Mouse (Mus musculus): ENCODE measurements around the gene Itpr2. TPM values are rescaled to one million over a fixed set of nuclear protein-coding genes. Genes with fewer than 3 reads are reported as not detected.

Gene Itpr2
- polyA plus RNA-seq, 2 experiments: 0.64 to 1.7 TPM

DNA sequence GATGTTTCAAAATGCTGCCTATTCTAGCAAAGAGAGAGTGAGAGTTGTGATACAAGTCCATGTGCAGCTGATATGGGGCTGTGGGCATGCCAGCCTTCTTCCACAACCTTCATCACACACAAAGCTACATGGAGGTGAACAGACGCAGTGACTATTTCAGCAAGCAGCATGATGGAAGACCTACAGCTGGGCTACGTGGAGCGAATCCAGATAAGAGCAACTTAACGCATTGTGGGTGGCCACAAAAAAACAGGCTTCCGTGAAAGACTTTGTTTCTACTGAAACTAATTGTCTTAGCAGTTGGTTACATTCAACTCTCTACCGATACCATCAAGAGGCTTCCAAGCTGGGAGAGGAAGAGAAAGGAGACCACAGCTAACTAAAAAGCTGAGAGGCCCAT is 81.3 kb downstream of the Itpr2 start:
- Histone ChIP-seq H3K27me3 (ENCODE audit: control insufficient read depth, insufficient read depth, low read length) (no peaks in the 10 kb centered on the region), H3K4me2 (ENCODE audit: low read depth) (no peak overlapping the region), H3K27ac (no peak overlapping the region), H3K9ac (replicated peaks) (no peak overlapping the region), H3K36me3 (replicated peaks; ENCODE audit: control insufficient read depth, insufficient read depth, low read depth) (no peaks in the 10 kb centered on the region), H3K4me3 (ENCODE audit: insufficient read depth in 1 of 2, low read depth in 2 of 2, low read length in 2 of 2) (no peak overlapping the region), H3K9me3 (ENCODE audit: control insufficient read depth, low read length) (no peaks in the 10 kb centered on the region), H3K4me1 (replicated peaks; ENCODE audit: control insufficient read depth in 2 of 2, insufficient read depth in 2 of 2, low read length in 1 of 2) (no peaks in the 10 kb centered on the region)
- DNase-seq (ENCODE audit: low read depth in 3 of 3, low spot score in 3 of 3): no peak
- 33% methylated on average over 6 of the region's 6 CpGs for WGBS (ENCODE audit: insufficient replicate concordance)
- TF ChIP-seq CTCF (IDR thresholded peaks at IDR 0.05; ENCODE audit: low read depth): no peak
- no peak for TF ChIP-seq EP300 (IDR thresholded peaks at IDR 0.05; ENCODE audit: low read depth)
- no peak for ATAC-seq (ENCODE audit: insufficient read depth)

DNA sequence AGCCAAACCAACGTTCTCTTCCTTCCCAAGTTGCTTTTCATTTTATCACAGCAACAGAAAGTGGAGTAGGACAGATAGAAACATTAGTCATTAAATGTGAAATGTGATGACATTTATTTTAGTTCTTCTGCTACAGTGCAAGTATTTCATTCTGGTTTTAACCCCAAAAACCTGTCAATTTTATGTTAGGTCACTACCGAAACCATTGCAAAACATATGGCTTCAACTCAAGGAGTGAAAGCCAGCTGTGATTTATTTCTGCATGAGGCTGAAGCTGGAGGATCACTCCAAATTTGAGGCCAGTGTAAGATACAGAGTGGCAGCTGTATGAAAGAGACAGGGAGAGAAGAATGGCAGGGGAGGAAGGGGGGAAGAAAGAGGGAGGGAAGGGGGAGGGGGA is 85.6 kb downstream of the Itpr2 start:
- H3K9me3 ChIP-seq (ENCODE audit: control insufficient read depth, low read length): no peaks in the 10 kb centered on the region
- no peak for DNase-seq (ENCODE audit: low read depth in 3 of 3, low spot score in 3 of 3)
- H3K27ac ChIP-seq: no peak overlapping the region
- no peak for ATAC-seq (ENCODE audit: insufficient read depth)
- H3K4me3 ChIP-seq (ENCODE audit: insufficient read depth in 1 of 2, low read depth in 2 of 2, low read length in 2 of 2): no peak overlapping the region
- no peak overlapping the region for H3K9ac ChIP-seq (replicated peaks)
- H3K36me3 ChIP-seq (replicated peaks; ENCODE audit: control insufficient read depth, insufficient read depth, low read depth): no peaks in the 10 kb centered on the region
- H3K27me3 ChIP-seq (ENCODE audit: control insufficient read depth, insufficient read depth, low read length): no peaks in the 10 kb centered on the region
- no peak overlapping the region for H3K4me2 ChIP-seq (ENCODE audit: low read depth)
- TF ChIP-seq EP300 (IDR thresholded peaks at IDR 0.05; ENCODE audit: low read depth): no peak
- TF ChIP-seq CTCF (IDR thresholded peaks at IDR 0.05; ENCODE audit: low read depth): no peak
- WGBS (ENCODE audit: insufficient replicate concordance): 69% methylated on average over 2 of the region's 2 CpGs
- H3K4me1 ChIP-seq (replicated peaks; ENCODE audit: control insufficient read depth in 2 of 2, insufficient read depth in 2 of 2, low read length in 1 of 2): no peaks in the 10 kb centered on the region

DNA sequence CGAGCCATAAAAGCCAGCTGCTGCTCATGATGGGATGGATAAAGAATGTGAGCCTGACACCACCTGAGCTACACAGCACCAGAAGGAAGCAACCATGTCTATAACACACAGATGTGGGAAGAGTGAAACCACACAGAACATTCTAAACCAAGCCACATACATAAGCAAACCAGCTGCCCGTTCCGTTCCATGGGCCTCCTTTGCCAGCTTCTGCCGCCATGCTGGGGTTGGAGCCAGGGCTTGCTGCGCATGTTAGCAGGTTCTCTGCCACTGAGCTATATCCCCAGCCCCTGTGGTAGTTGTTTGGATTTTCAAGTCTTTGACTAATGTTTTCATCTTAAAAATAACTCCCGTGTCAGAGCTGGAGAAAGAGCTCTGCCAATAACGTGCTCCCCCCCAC is 87.9 kb downstream of the Itpr2 start:
- no peaks in the 10 kb centered on the region for H3K4me1 ChIP-seq (replicated peaks; ENCODE audit: control insufficient read depth in 2 of 2, insufficient read depth in 2 of 2, low read length in 1 of 2)
- H3K36me3 ChIP-seq (replicated peaks; ENCODE audit: control insufficient read depth, insufficient read depth, low read depth): no peaks in the 10 kb centered on the region
- no peak overlapping the region for H3K9ac ChIP-seq (replicated peaks)
- no peak overlapping the region for H3K4me2 ChIP-seq (ENCODE audit: low read depth)
- H3K27ac ChIP-seq: no peak overlapping the region
- ATAC-seq (ENCODE audit: insufficient read depth) (no peak), DNase-seq (ENCODE audit: low read depth in 3 of 3, low spot score in 3 of 3) (no peak)
- no peaks in the 10 kb centered on the region for H3K9me3 ChIP-seq (ENCODE audit: control insufficient read depth, low read length)
- no peaks in the 10 kb centered on the region for H3K27me3 ChIP-seq (ENCODE audit: control insufficient read depth, insufficient read depth, low read length)
- WGBS (ENCODE audit: insufficient replicate concordance): 68% methylated on average over 7 of the region's 7 CpGs
- no peak for TF ChIP-seq EP300 (IDR thresholded peaks at IDR 0.05; ENCODE audit: low read depth)
- no peak for TF ChIP-seq CTCF (IDR thresholded peaks at IDR 0.05; ENCODE audit: low read depth)
- no peak overlapping the region for H3K4me3 ChIP-seq (ENCODE audit: insufficient read depth in 1 of 2, low read depth in 2 of 2, low read length in 2 of 2)

DNA sequence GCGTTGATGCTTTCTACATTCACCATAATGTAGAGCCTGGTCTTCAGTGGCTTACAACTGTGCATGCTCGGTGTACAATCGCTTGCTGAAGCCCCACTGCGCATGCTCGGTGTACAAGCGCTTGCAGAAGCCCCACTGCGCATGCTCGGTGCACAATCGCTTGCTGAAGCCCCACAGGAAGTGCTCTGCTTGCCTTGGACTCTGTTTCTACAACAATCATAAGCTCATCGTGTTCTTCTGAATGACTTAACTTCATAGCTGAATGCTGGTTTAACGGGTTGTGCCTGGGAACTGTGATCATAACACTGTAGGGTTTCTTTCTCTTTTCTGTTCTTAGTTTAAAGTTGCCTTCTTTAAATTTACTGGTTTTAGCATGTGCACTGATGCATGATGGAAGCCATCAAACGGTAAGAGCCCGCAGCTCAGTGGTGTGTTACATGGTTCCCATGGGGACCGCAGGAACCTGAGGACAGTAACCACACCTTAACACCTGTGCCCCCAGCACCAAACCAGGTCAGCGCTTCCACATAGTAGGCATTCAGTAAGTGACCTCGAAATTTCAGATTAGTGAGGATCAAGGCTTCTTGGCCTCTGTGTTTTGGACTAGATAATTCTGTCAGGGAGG is 90.5 kb downstream of the Itpr2 start:
- no peaks in the 10 kb centered on the region for H3K36me3 ChIP-seq (replicated peaks; ENCODE audit: control insufficient read depth, insufficient read depth, low read depth)
- H3K4me1 ChIP-seq (replicated peaks; ENCODE audit: control insufficient read depth in 2 of 2, insufficient read depth in 2 of 2, low read length in 1 of 2): no peaks in the 10 kb centered on the region
- WGBS (ENCODE audit: insufficient replicate concordance): 71% methylated on average over 16 of the region's 16 CpGs
- DNase-seq (ENCODE audit: low read depth in 3 of 3, low spot score in 3 of 3): no peak
- H3K9me3 ChIP-seq (ENCODE audit: control insufficient read depth, low read length): no peaks in the 10 kb centered on the region
- H3K27me3 ChIP-seq (ENCODE audit: control insufficient read depth, insufficient read depth, low read length): no peaks in the 10 kb centered on the region
- H3K9ac ChIP-seq (replicated peaks): no peak overlapping the region
- no peak overlapping the region for H3K4me3 ChIP-seq (ENCODE audit: insufficient read depth in 1 of 2, low read depth in 2 of 2, low read length in 2 of 2)
- no peak overlapping the region for H3K4me2 ChIP-seq (ENCODE audit: low read depth)
- H3K27ac ChIP-seq: no peak overlapping the region
- no peak for ATAC-seq (ENCODE audit: insufficient read depth)
- TF ChIP-seq CTCF (IDR thresholded peaks at IDR 0.05; ENCODE audit: low read depth): no peak
- TF ChIP-seq EP300 (IDR thresholded peaks at IDR 0.05; ENCODE audit: low read depth): no peak

DNA sequence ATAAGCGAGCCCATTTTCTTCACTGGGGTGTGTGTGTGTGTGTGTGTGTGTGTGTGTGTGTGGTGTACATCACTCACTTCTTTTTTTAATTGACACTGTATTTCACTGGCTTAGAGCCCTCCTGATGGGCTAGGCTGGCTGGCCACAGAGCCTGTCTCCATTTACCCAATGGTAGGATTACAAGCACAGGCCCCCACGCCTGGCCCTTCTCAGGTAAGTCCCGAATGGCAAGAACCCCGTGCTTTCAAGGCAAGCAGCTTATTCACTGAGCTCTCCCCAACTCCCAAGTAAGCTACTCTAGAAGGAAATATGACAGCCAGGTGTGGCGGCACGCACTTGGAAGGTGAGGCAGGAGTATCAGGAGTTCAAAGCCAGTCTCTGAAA is 91.6 kb downstream of the Itpr2 start:
- Histone ChIP-seq H3K4me2 (ENCODE audit: low read depth) (peak overlapping the region; percentile 56; the same call in 1 of the 2 replicates), H3K27me3 (ENCODE audit: control insufficient read depth, insufficient read depth, low read length) (no peaks in the 10 kb centered on the region), H3K9ac (replicated peaks) (no peak overlapping the region), H3K4me1 (replicated peaks; ENCODE audit: control insufficient read depth in 2 of 2, insufficient read depth in 2 of 2, low read length in 1 of 2) (no peaks in the 10 kb centered on the region), H3K9me3 (ENCODE audit: control insufficient read depth, low read length) (no peaks in the 10 kb centered on the region), H3K27ac (no peak overlapping the region), H3K4me3 (ENCODE audit: insufficient read depth in 1 of 2, low read depth in 2 of 2, low read length in 2 of 2) (no peak overlapping the region), H3K36me3 (replicated peaks; ENCODE audit: control insufficient read depth, insufficient read depth, low read depth) (no peaks in the 10 kb centered on the region)
- TF ChIP-seq EP300 (IDR thresholded peaks at IDR 0.05; ENCODE audit: low read depth) (no peak), CTCF (IDR thresholded peaks at IDR 0.05; ENCODE audit: low read depth) (no peak)
- no peak for DNase-seq (ENCODE audit: low read depth in 3 of 3, low spot score in 3 of 3)
- ATAC-seq (ENCODE audit: insufficient read depth): no peak
- 70% methylated on average over 6 of the region's 6 CpGs for WGBS (ENCODE audit: insufficient replicate concordance)
